Mouse (Mus musculus) thymus, adult 2 months (tissue): ENCODE data around the gene Zc3h4.

Experiments used
- CTCF ChIP-seq: fragments of 200-500 bp; IDR thresholded peaks from 2 replicates; pipeline ENCODE4 v1.5.1; 2012; ENCODE audit warnings: mild to moderate bottlenecking, control low read depth, low read length, moderate library complexity, borderline replicate concordance; ENCODE audit not compliant: control insufficient read depth, poor library complexity, insufficient read depth; ENCODE audit errors: extremely low read depth
- POLR2A ChIP-seq: fragments of 200-500 bp; IDR thresholded peaks from 2 replicates; pipeline ENCODE4 v1.6.1; 2012; ENCODE audit warnings: mild to moderate bottlenecking, low read length, control low read depth, moderate library complexity; ENCODE audit not compliant: control insufficient read depth, poor library complexity, insufficient read depth; ENCODE audit errors: extremely low read depth

- TF ChIP-seq POLR2A (no peak), CTCF (no peak)
Observed at GRCm38 (mm10) chr7:16461705-16462104, 61.0 kb downstream of the Zc3h4 start.
